In genomic region chr9:31296293-31296692, GRCm38 (mm10) we compare ENCODE assay signal across 19 mouse cellular contexts. TPM values are rescaled to one million over a fixed set of nuclear protein-coding genes. Genes with fewer than 3 reads are reported as not detected.
DNase-seq lines count a peak whose midpoint lies in the region; ATAC-seq and TF ChIP-seq lines count a peak whose summit lies in the region.
"Had no signal": no experiment of that assay in that cellular context is flagged by ENCODE, and none has a peak within 500 bp of the region (broad histone marks: within the 10 kb centered on the region; RNA-seq: fewer than 3 reads in every experiment).

No protein-coding gene starts in this region.

- peak overlapping the region; percentile 51 for H3K27ac ChIP-seq in cerebellum, adult 2 months (ENCODE audit: insufficient read depth, low read length)
- H3K27ac ChIP-seq: embryonic facial prominence, embryonic 10.5 days; heart, adult 2 months; heart, embryonic 15.5 days; hindbrain, embryonic 14.5 days had no signal

- DNase-seq in cerebellum, adult 2 months = peak in 1 of 2 experiments; percentile 44
- no peak for DNase-seq in cerebellum, adult 8-10 months
- DNase-seq in frontal cortex, postnatal 25 days (ENCODE audit: low spot score in 2 of 2) = no peak
- DNase-seq in layer of hippocampus, adult 8-10 months (ENCODE audit: low spot score in 2 of 2) = peak; percentile 49 to 50
- no peak for DNase-seq in layer of hippocampus, postnatal 25 days (ENCODE audit: extremely low spot score in 1 of 2, low spot score in 1 of 2)
- DNase-seq in layer of hippocampus, adult 9-11 months = peak; percentile 58
- no peak for DNase-seq in kidney, postnatal 25 days
- DNase-seq: adrenal gland, adult 8-10 months; adrenal gland, postnatal 36 days; B cell, adult 2 months; cerebellum, adult 11-12 months; gastrocnemius, postnatal 14 days; heart, adult 2 months; heart, postnatal 14 days had no signal

- peaks cover 14% of the 10 kb centered on the region for H3K4me1 ChIP-seq in cerebellum, adult 2 months (ENCODE audit: control insufficient read depth, insufficient read depth, low read length)

- no peak for TF ChIP-seq POLR2A in cerebellum, adult 2 months (IDR thresholded peaks at IDR 0.05; ENCODE audit: borderline replicate concordance, insufficient read depth, low read length)

- WGBS in cerebellum, adult 2 months = 78% methylated on average over 3 of the region's 3 CpGs

- peak; percentile 60 for ATAC-seq in frontal cortex, adult (ENCODE audit: low TSS enrichment)
- ATAC-seq: CD4-positive, CD25-positive, alpha-beta regulatory T cell, adult 4 months had no signal

- H3K4me3 ChIP-seq in cerebellum, adult 2 months (replicated peaks; ENCODE audit: insufficient read depth, low read depth, low read length) = no peak overlapping the region
- H3K4me3 ChIP-seq: embryonic facial prominence, embryonic 10.5 days; heart, adult 2 months; heart, embryonic 15.5 days had no signal

- no peaks in the 10 kb centered on the region for H3K27me3 ChIP-seq in cerebellum, adult 2 months (ENCODE audit: control insufficient read depth, insufficient read depth, low read length)
- H3K27me3 ChIP-seq: heart, embryonic 15.5 days had no signal

- TF ChIP-seq CTCF in cerebellum, adult 2 months (IDR thresholded peaks at IDR 0.05; ENCODE audit: borderline replicate concordance, insufficient read depth, low read depth, low read length) = no peak

RNA-seq across cellular contexts. Expression of gene Prdm10, which starts 16.0 kb away (rescaled TPM):
- 21.5 and 23.4 TPM in 2 replicates for polyA plus RNA-seq in cerebellum, adult 2 months (2012; rRNA removed)
- 10 to 100 TPM; 18.4 to 23.5 (median 20.3) TPM for total RNA-seq in layer of hippocampus, adult 8-10 months (2022)
- 10 to 100 TPM; 18.7 to 21.0 TPM for total RNA-seq in layer of hippocampus, postnatal 25 days (2021)

Comparison
In these comparisons a context has a peak if more than half of its experiments do, and no peak if none do; other contexts are left out.
1. DNase-seq: peak in layer of hippocampus, adult 8-10 months (2 of 2) and layer of hippocampus, adult 9-11 months (single experiment); none in cerebellum, adult 8-10 months (single experiment), frontal cortex, postnatal 25 days (0 of 2), layer of hippocampus, postnatal 25 days (0 of 2) and kidney, postnatal 25 days (0 of 2).